ENCODE assay signal across 11 mouse cellular contexts in the genomic region with DNA sequence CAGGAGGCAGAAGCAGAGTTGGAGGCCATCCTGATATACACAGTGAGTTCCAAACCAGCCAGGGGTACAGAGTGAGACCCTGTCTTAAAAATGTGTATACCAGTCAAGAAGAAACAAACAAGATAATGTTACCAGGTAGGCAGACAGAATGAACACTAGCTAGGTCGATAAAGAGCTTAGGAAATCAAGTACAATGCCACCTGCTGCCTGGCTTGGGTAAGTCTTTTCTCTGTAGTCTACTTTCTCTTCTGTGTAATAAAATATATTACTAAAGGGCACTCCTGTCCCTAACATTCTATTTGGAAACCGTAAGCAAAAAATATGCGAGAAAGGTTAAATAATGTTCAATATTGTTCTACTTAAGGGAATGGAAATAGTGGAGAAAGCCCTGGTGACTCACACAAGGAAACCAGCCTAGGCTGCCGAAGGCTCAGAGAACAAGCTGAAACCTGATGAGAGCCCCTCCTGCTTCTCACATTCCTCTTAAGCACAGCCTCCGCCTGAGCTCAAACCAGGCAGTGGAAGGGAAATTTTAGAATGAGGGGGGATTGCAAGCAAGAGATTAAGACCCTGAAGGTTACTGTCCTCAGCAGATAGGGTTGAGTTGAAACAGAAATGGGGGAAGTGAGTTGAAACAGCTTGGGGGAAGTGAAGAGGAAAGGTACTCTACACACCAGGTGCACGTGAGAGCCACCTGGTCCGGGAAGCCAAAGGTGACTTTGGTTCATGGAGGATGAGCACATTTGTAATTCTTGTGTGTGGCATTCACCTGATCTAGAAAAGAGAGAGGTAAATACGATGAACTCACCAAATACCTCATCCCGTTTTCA. TPM values are rescaled to one million over a fixed set of nuclear protein-coding genes. Genes with fewer than 3 reads are reported as not detected.
DNase-seq lines count a peak whose midpoint lies in the region; ATAC-seq and TF ChIP-seq lines count a peak whose summit lies in the region.
"Had no signal": no experiment of that assay in that cellular context is flagged by ENCODE, and none has a peak within 500 bp of the region (broad histone marks: within the 10 kb centered on the region; RNA-seq: fewer than 3 reads in every experiment).

No protein-coding gene starts in this region.

- 69% methylated on average over 9 of the region's 9 CpGs for WGBS in hindbrain, postnatal 0 days
- 64% methylated on average over 9 of the region's 9 CpGs for WGBS in hindbrain, embryonic 12.5 days
- WGBS in embryonic facial prominence, embryonic 11.5 days: 58% methylated on average over 9 of the region's 9 CpGs
- WGBS in lung, embryonic 14.5 days: 51% methylated on average over 9 of the region's 9 CpGs

- H3K36me3 ChIP-seq in hindbrain, postnatal 0 days (ENCODE audit: insufficient read depth, low read length): no peaks in the 10 kb centered on the region
- H3K36me3 ChIP-seq in hindbrain, embryonic 12.5 days: no peaks in the 10 kb centered on the region
- no peaks in the 10 kb centered on the region for H3K36me3 ChIP-seq in embryonic facial prominence, embryonic 11.5 days (replicated peaks; ENCODE audit: control insufficient read depth, insufficient read depth, low read depth, low read length)
- H3K36me3 ChIP-seq in lung, embryonic 14.5 days (ENCODE audit: insufficient read depth): no peaks in the 10 kb centered on the region
- H3K36me3 ChIP-seq: neural tube, embryonic 12.5 days had no signal

- H3K27me3 ChIP-seq in hindbrain, postnatal 0 days (ENCODE audit: insufficient read depth, low read length): peaks cover 49% of the 10 kb centered on the region
- peaks cover 58% of the 10 kb centered on the region for H3K27me3 ChIP-seq in hindbrain, embryonic 12.5 days
- peaks cover 28% of the 10 kb centered on the region for H3K27me3 ChIP-seq in embryonic facial prominence, embryonic 11.5 days (ENCODE audit: control insufficient read depth, insufficient read depth, low read length)
- H3K27me3 ChIP-seq in lung, embryonic 14.5 days (ENCODE audit: insufficient read depth, low read length): peaks cover 48% of the 10 kb centered on the region

- no peak overlapping the region for H3K27ac ChIP-seq in hindbrain, postnatal 0 days
- no peak overlapping the region for H3K27ac ChIP-seq in hindbrain, embryonic 12.5 days
- no peak overlapping the region for H3K27ac ChIP-seq in embryonic facial prominence, embryonic 11.5 days (replicated peaks; ENCODE audit: low read depth, low read length)
- peak overlapping the region; percentile 24; the same call in 1 of the 2 replicates for H3K27ac ChIP-seq in lung, embryonic 14.5 days (ENCODE audit: low read depth)
- H3K27ac ChIP-seq: neural tube, embryonic 12.5 days had no signal

- H3K4me3 ChIP-seq in hindbrain, postnatal 0 days (ENCODE audit: low read length): no peak overlapping the region
- H3K4me3 ChIP-seq in hindbrain, embryonic 12.5 days: no peak overlapping the region
- no peak overlapping the region for H3K4me3 ChIP-seq in embryonic facial prominence, embryonic 11.5 days (ENCODE audit: low read depth, low read length)
- no peak overlapping the region for H3K4me3 ChIP-seq in lung, embryonic 14.5 days (ENCODE audit: low read depth, low read length)
- H3K4me3 ChIP-seq: neural tube, embryonic 12.5 days had no signal

- no peak overlapping the region for H3K9ac ChIP-seq in hindbrain, postnatal 0 days (replicated peaks; ENCODE audit: low read length)
- H3K9ac ChIP-seq in hindbrain, embryonic 12.5 days: no peak overlapping the region
- H3K9ac ChIP-seq in embryonic facial prominence, embryonic 11.5 days (replicated peaks; ENCODE audit: low read length): no peak overlapping the region
- H3K9ac ChIP-seq in lung, embryonic 14.5 days: no peak overlapping the region
- H3K9ac ChIP-seq: neural tube, embryonic 12.5 days had no signal

- no peak for DNase-seq in hindbrain, postnatal 0 days (ENCODE audit: low spot score)
- DNase-seq in CD4-positive, CD25-positive, alpha-beta regulatory T cell, adult 2 months (ENCODE audit: low read depth, low spot score): peak; percentile 54
- peak; percentile 54 for DNase-seq in embryonic facial prominence, embryonic 11.5 days (ENCODE audit: low spot score)
- DNase-seq in lung, embryonic 14.5 days: peak; percentile 15
- DNase-seq in cerebellum, postnatal 36 days: no peak
- DNase-seq: gastrocnemius, postnatal 10 days had no signal

- no peak overlapping the region for H3K4me2 ChIP-seq in hindbrain, postnatal 0 days (ENCODE audit: low read depth, low read length)
- H3K4me2 ChIP-seq in hindbrain, embryonic 12.5 days (replicated peaks): no peak overlapping the region
- H3K4me2 ChIP-seq in embryonic facial prominence, embryonic 11.5 days (ENCODE audit: low read depth, low read length): no peak overlapping the region
- no peak overlapping the region for H3K4me2 ChIP-seq in lung, embryonic 14.5 days
- H3K4me2 ChIP-seq: neural tube, embryonic 12.5 days had no signal

- TF ChIP-seq CTCF in hindbrain, postnatal 0 days (IDR thresholded peaks at IDR 0.05; ENCODE audit: low read depth): peak; percentile 17; the same call in 1 of the 2 replicates
- 0 out of 2 replicates have a peak, but pooled peaks have one; percentile 19 for TF ChIP-seq CTCF in lung, embryonic 14.5 days (IDR thresholded peaks at IDR 0.05; ENCODE audit: low read depth)

- ATAC-seq in hindbrain, postnatal 0 days: no peak
- no peak for ATAC-seq in hindbrain, embryonic 12.5 days (ENCODE audit: low FRiP score)
- no peak for ATAC-seq in embryonic facial prominence, embryonic 11.5 days (replicated peaks; ENCODE audit: insufficient number of reproducible peaks, low FRiP score, low TSS enrichment, low read depth)
- ATAC-seq in lung, embryonic 14.5 days (ENCODE audit: insufficient read depth): 0 out of 2 replicates have a peak, but pooled peaks have one; percentile 36
- ATAC-seq in monocyte, adult 5-6 weeks (replicated peaks; ENCODE audit: insufficient number of reproducible peaks, low FRiP score, low TSS enrichment, poor library complexity, severe bottlenecking): no peak
- no peak for ATAC-seq in erythroblast, adult 5-6 weeks (replicated peaks; ENCODE audit: low FRiP score, poor library complexity, severe bottlenecking)

- no peaks in the 10 kb centered on the region for H3K4me1 ChIP-seq in hindbrain, postnatal 0 days (ENCODE audit: insufficient read depth, low read length)
- H3K4me1 ChIP-seq in hindbrain, embryonic 12.5 days: peaks cover 16% of the 10 kb centered on the region
- no peaks in the 10 kb centered on the region for H3K4me1 ChIP-seq in embryonic facial prominence, embryonic 11.5 days (ENCODE audit: control insufficient read depth, insufficient read depth, low read length)
- H3K4me1 ChIP-seq in lung, embryonic 14.5 days (ENCODE audit: insufficient read depth): peaks cover 4% of the 10 kb centered on the region

- no peaks in the 10 kb centered on the region for H3K9me3 ChIP-seq in hindbrain, postnatal 0 days (ENCODE audit: low read length)
- H3K9me3 ChIP-seq in hindbrain, embryonic 12.5 days (replicated peaks): no peaks in the 10 kb centered on the region
- no peaks in the 10 kb centered on the region for H3K9me3 ChIP-seq in embryonic facial prominence, embryonic 11.5 days (replicated peaks; ENCODE audit: control insufficient read depth, low read length)
- H3K9me3 ChIP-seq in lung, embryonic 14.5 days (ENCODE audit: low read depth, low read length): no peaks in the 10 kb centered on the region
- H3K9me3 ChIP-seq: neural tube, embryonic 12.5 days had no signal

RNA-seq across cellular contexts. Expression of a gene that starts 4.4 kb away (rescaled TPM):
- total RNA-seq in hindbrain, postnatal 0 days (2014; rRNA removed): 1.4 and 3.5 TPM in 2 replicates
- polyA plus RNA-seq in hindbrain, postnatal 0 days (2015; fragmentation: Nextera tagmentation; extraction: Ambion mirVana): 2.0 and 2.4 TPM in 2 replicates
- 6.2 and 6.5 TPM in 2 replicates for polyA plus RNA-seq in hindbrain, embryonic 12.5 days (2016; fragmentation: Nextera tagmentation; extraction: Ambion mirVana)
- 11.5 and 14.5 TPM in 2 replicates for polyA plus RNA-seq in embryonic facial prominence, embryonic 11.5 days (2014; fragmentation: Nextera tagmentation; extraction: Ambion mirVana)
- polyA plus RNA-seq in lung, embryonic 14.5 days (2014; fragmentation: Nextera tagmentation; extraction: Ambion mirVana): 7.1 and 7.9 TPM in 2 replicates
- 3.5 to 15.1 TPM (median 5.5 TPM) in 3 replicates for total RNA-seq in monocyte, adult 5-6 weeks (2017)
- 0.38 and 3.3 TPM in 2 replicates for total RNA-seq in erythroblast, adult 5-6 weeks (2015; ENCODE audit: low replicate concordance)
- total RNA-seq in erythroblast, adult 5-6 weeks (2017; ENCODE audit: low replicate concordance): 2.1 and 2.6 TPM in 2 replicates
- total RNA-seq: gastrocnemius, postnatal 10 days had no signal

RNA-seq across cellular contexts. Expression of a gene that starts 39.6 kb away (rescaled TPM):
- 0.07 and 0.16 TPM in 2 replicates for total RNA-seq in hindbrain, postnatal 0 days (2014; rRNA removed)
- polyA plus RNA-seq in hindbrain, postnatal 0 days (2015; fragmentation: Nextera tagmentation; extraction: Ambion mirVana): 0.08 and 0.11 TPM in 2 replicates
- polyA plus RNA-seq in hindbrain, embryonic 12.5 days (2016; fragmentation: Nextera tagmentation; extraction: Ambion mirVana): not detected in 2 replicates
- polyA plus RNA-seq in embryonic facial prominence, embryonic 11.5 days (2014; fragmentation: Nextera tagmentation; extraction: Ambion mirVana): not detected in 2 replicates
- not detected in 2 replicates for polyA plus RNA-seq in lung, embryonic 14.5 days (2014; fragmentation: Nextera tagmentation; extraction: Ambion mirVana)
- total RNA-seq in monocyte, adult 5-6 weeks (2017): not detected in 3 replicates
- total RNA-seq in erythroblast, adult 5-6 weeks (2015; ENCODE audit: low replicate concordance): not detected in 2 replicates
- not detected in 2 replicates for total RNA-seq in erythroblast, adult 5-6 weeks (2017; ENCODE audit: low replicate concordance)
- total RNA-seq: gastrocnemius, postnatal 10 days had no signal
- polyA plus RNA-seq: limb, embryonic 11.5 days; neural tube, embryonic 12.5 days had no signal

Comparison
In these comparisons a context has a peak if more than half of its experiments do, and no peak if none do; other contexts are left out.
1. DNase-seq: peak in CD4-positive, CD25-positive, alpha-beta regulatory T cell, adult 2 months (single experiment), embryonic facial prominence, embryonic 11.5 days (single experiment) and lung, embryonic 14.5 days (single experiment); none in hindbrain, postnatal 0 days (single experiment) and cerebellum, postnatal 36 days (0 of 2).